Mouse (Mus musculus) hindbrain, embryonic 11.5 days (tissue): ENCODE measurements around the gene Tlx1. TPM values are rescaled to one million over a fixed set of nuclear protein-coding genes. Genes with fewer than 3 reads are reported as not detected.

Experiments
- ATAC-seq: fragments of 200-750 bp; cut with Nextera tagmentation; 2 replicates; pipeline ENCODE4 v1.8.0; 2017; ENCODE audit warnings: mild to moderate bottlenecking, moderate TSS enrichment, moderate library complexity; ENCODE audit not compliant: low FRiP score
- DNase-seq: peaks from one replicate; pipeline ENCODE4 v3.0.0-alpha.2; 2015; ENCODE audit warnings: low spot score
- H3K27ac ChIP-seq: fragments of 300-500 bp; sonication (generic); 2 replicates; pipeline ENCODE4 v1.5.1; 2014; ENCODE audit warnings: mild to moderate bottlenecking, low read depth, low read length
- H3K27me3 ChIP-seq: fragments of 300-500 bp; sonication (generic); 2 replicates; pipeline ENCODE4 v1.6.1; 2014; ENCODE audit warnings: mild to moderate bottlenecking, low read length, moderate library complexity, mixed read lengths; ENCODE audit not compliant: control insufficient read depth, insufficient read depth
- H3K36me3 ChIP-seq: fragments of 300-500 bp; sonication (generic); 2 replicates; pipeline ENCODE4 v1.6.1; 2014; ENCODE audit warnings: mild to moderate bottlenecking, low read length, moderate library complexity, mixed read lengths; ENCODE audit not compliant: control insufficient read depth, insufficient read depth
- H3K4me1 ChIP-seq: fragments of 300-500 bp; sonication (generic); replicated peaks from 2 replicates; pipeline ENCODE4 v1.6.1; 2014; ENCODE audit warnings: low read length, mixed read lengths; ENCODE audit not compliant: control insufficient read depth, insufficient read depth
- H3K4me2 ChIP-seq: fragments of 300-500 bp; sonication (generic); replicated peaks from 2 replicates; pipeline ENCODE4 v1.6.1; 2014; ENCODE audit warnings: mild to moderate bottlenecking, low read depth, low read length
- H3K4me3 ChIP-seq: fragments of 300-500 bp; sonication (generic); 2 replicates; pipeline ENCODE4 v1.5.1; 2014; ENCODE audit warnings: low read depth, low read length
- H3K9ac ChIP-seq: fragments of 300-500 bp; sonication (generic); 2 replicates; pipeline ENCODE4 v1.6.1; 2014; ENCODE audit warnings: low read depth, low read length
- H3K9me3 ChIP-seq: fragments of 300-500 bp; sonication (generic); 2 replicates; pipeline ENCODE4 v1.6.1; 2016; ENCODE audit warnings: low read length; ENCODE audit not compliant: control insufficient read depth
- WGBS: fragments of 180-500 bp; shearing (Covaris S2); extraction: QIAGEN DNeasy Blood & Tissue Kit; methylation state at CpG from one replicate; pipeline ENCODE4 v1.1.7; 2014; 5-methylcytosine and 5-hydroxymethylcytosine counted together
- polyA plus RNA-seq: library from polyadenylated mRNA; unstranded; fragments of >200 nt; fragmentation: Nextera tagmentation; extraction: Ambion mirVana; gene quantifications from 2 replicates; pipeline ENCODE4 v1.2.1, GENCODE M21; 2014

The Tlx1 gene
- polyA plus RNA-seq, 1 experiment from 2014 or later: 2.2 TPM

DNA sequence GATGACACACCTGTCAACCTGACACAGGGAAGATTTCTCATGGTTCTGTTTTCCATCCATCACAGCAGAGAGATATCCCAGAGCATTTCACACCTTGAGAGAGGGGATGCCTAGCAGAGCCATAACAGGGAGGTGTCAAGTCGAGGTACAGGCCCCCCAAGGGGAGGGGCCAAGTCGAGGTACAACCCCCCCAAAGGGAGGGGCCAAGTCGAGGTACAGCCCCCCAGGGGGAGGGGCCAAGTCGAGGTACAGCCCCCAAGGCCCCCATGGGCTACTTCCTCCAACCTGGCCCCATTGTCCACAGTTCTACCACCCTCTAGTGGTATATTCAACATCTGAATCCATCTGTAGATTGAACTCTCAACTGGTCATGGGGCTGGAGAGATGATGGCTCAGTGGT is 44.2 kb downstream of the Tlx1 start:
- no peak for DNase-seq
- WGBS: 49% methylated on average over 4 of the region's 4 CpGs
- H3K4me1 ChIP-seq: no peaks in the 10 kb centered on the region

DNA sequence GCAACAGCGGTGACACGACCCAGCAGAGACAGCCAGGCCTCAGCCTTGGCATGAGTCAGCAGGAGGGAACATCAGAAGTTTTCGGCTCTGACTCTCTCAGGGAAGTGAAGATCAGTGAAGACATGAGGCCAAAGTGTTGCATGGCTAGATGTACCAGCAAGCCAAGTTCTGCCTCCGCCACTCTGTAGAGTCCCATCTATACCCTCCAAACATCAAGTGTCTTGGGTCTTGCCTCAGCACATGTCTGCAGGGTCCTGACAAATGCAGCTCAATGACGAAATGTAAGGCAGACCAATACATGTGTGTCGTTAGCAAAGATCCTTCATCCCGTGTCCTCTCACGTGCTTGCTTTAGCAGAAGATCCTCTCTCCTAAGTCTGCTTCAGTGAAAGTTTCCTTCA is 46.5 kb downstream of the Tlx1 start:
- H3K27me3 ChIP-seq: no peaks in the 10 kb centered on the region
- no peak overlapping the region for H3K27ac ChIP-seq
- H3K36me3 ChIP-seq: no peaks in the 10 kb centered on the region
- H3K4me1 ChIP-seq: no peaks in the 10 kb centered on the region
- DNase-seq (no peak), ATAC-seq (no peak)
- H3K9ac ChIP-seq: no peak overlapping the region
- no peak overlapping the region for H3K4me2 ChIP-seq
- H3K9me3 ChIP-seq: no peaks in the 10 kb centered on the region
- H3K4me3 ChIP-seq: no peak overlapping the region
- 87% methylated on average over 8 of the region's 8 CpGs for WGBS

More for the DNA sequence above, 44.2 kb downstream of the Tlx1 start:
- ATAC-seq: no peak
- Histone ChIP-seq H3K9ac (no peak overlapping the region), H3K4me3 (no peak overlapping the region), H3K27me3 (no peaks in the 10 kb centered on the region), H3K36me3 (no peaks in the 10 kb centered on the region), H3K27ac (no peak overlapping the region), H3K9me3 (no peaks in the 10 kb centered on the region), H3K4me2 (no peak overlapping the region)

DNA sequence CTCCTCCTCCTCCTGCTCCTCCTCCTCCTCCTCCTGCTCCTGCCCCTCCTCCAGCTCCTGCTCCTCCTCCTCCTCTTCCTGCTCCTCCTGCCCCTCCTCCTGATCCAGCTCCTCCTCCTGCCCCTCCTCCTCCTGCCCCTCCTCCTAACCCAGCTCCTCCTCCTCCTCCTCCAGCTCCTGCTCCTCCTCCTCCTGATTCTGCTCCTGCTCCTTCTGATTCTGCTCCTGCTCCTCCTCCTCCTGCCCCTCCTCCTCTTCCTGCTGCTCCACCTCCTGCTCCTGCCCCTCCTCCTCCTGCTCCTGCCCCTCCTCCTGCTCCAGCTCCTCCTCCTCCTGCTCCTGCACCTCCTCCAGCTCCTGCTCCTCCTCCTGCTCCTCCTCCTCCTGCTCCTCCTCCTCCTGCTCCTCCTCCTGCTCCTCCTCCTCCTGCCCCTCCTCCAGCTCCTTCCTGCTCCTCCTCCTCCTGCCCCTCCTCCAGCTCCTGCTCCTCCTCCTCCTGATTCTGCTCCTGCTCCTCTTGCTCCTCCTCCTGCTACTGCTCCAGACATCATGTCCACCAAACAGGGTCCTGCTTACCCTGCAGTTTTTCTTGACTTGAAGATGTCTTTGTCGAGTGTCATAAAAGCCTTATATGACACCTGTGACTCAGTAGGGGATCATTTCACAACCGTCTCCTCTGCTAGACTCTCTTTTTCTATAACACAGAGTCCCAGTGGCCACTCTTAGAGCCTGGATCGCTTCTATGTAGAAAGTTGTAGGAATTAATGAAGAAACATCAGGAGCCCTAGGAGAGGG is 55.0 kb downstream of the Tlx1 start:
- ATAC-seq: no peak
- H3K27ac ChIP-seq: no peak overlapping the region

More for the DNA sequence above, 55.0 kb downstream of the Tlx1 start:
- no peak for DNase-seq
- Histone ChIP-seq H3K4me2 (no peak overlapping the region), H3K4me3 (no peak overlapping the region), H3K4me1 (no peaks in the 10 kb centered on the region), H3K36me3 (no peaks in the 10 kb centered on the region), H3K9ac (no peak overlapping the region), H3K9me3 (no peaks in the 10 kb centered on the region), H3K27me3 (peaks cover 13% of the 10 kb centered on the region)
- WGBS: 85% methylated on average over 3 of the region's 3 CpGs

Other genes starting within 250 kb of the Tlx1 start
- 41.4 and 44.7 TPM in 2 replicates for gene Slf2, start 219.5 kb upstream of the Tlx1 start, polyA plus RNA-seq
- 7.2 and 7.9 TPM in 2 replicates for gene Sema4g, start 161.6 kb upstream of the Tlx1 start, polyA plus RNA-seq
- gene Twnk, start 145.0 kb upstream of the Tlx1 start, polyA plus RNA-seq: 15.0 and 16.6 TPM in 2 replicates
- gene Mrpl43, start 144.2 kb upstream of the Tlx1 start, polyA plus RNA-seq: 69.0 and 75.0 TPM in 2 replicates
- 39.7 and 41.0 TPM in 2 replicates for gene Lzts2, start 136.3 kb upstream of the Tlx1 start, polyA plus RNA-seq
- gene Pdzd7, start 105.0 kb upstream of the Tlx1 start, polyA plus RNA-seq: 0.62 TPM in 1 of 2 replicates, not detected in the other
- 22.7 and 23.8 TPM in 2 replicates for gene Sfxn3, start 103.2 kb upstream of the Tlx1 start, polyA plus RNA-seq
- gene Kazald1, start 75.4 kb upstream of the Tlx1 start, polyA plus RNA-seq: 2.9 and 3.9 TPM in 2 replicates
- 7.6 and 8.5 TPM in 2 replicates for gene Lbx1, start 85.1 kb downstream of the Tlx1 start, polyA plus RNA-seq
- gene Btrc, start 213.1 kb downstream of the Tlx1 start, polyA plus RNA-seq: 62.9 and 63.3 TPM in 2 replicates